Mouse (Mus musculus) hindbrain, embryonic 13.5 days (tissue): ENCODE measurements around the gene Tbcb. TPM values are rescaled to one million over a fixed set of nuclear protein-coding genes. Genes with fewer than 3 reads are reported as not detected.
"Not testable (repeated sequence)": the region's sequence is repeated elsewhere in the genome, so short reads cannot be mapped to it uniquely, and the experiment has no call there.

Experiments used
- ATAC-seq: fragments of 200-750 bp; cut with Nextera tagmentation; 2 replicates; pipeline ENCODE4 v1.8.0; 2017; ENCODE audit warnings: moderate TSS enrichment; ENCODE audit not compliant: low FRiP score
- H3K27ac ChIP-seq: fragments of 300-500 bp; sonication (generic); 2 replicates; pipeline ENCODE4 v1.5.1; 2015; ENCODE audit warnings: inconsistent platforms, mild to moderate bottlenecking, moderate library complexity
- H3K27me3 ChIP-seq: fragments of 300-500 bp; sonication (generic); 2 replicates; pipeline ENCODE4 v1.6.1; 2015; ENCODE audit warnings: mild to moderate bottlenecking, inconsistent platforms
- H3K36me3 ChIP-seq: fragments of 300-500 bp; sonication (generic); 2 replicates; pipeline ENCODE4 v1.6.1; 2015; ENCODE audit warnings: mild to moderate bottlenecking, inconsistent platforms
- H3K4me1 ChIP-seq: fragments of 300-500 bp; sonication (generic); replicated peaks from 2 replicates; pipeline ENCODE4 v1.6.1; 2015; ENCODE audit warnings: inconsistent platforms
- H3K4me2 ChIP-seq: fragments of 300-500 bp; sonication (generic); 2 replicates; pipeline ENCODE4 v1.6.1; 2015; ENCODE audit warnings: inconsistent platforms, mild to moderate bottlenecking, moderate library complexity
- H3K4me3 ChIP-seq: fragments of 300-500 bp; sonication (generic); 2 replicates; pipeline ENCODE4 v1.5.1; 2015; ENCODE audit warnings: mild to moderate bottlenecking, inconsistent platforms
- H3K9ac ChIP-seq: fragments of 300-500 bp; sonication (generic); 2 replicates; pipeline ENCODE4 v1.6.1; 2015; ENCODE audit warnings: mild to moderate bottlenecking, inconsistent platforms
- H3K9me3 ChIP-seq: fragments of 300-500 bp; sonication (generic); 2 replicates; pipeline ENCODE4 v1.6.1; 2016; ENCODE audit warnings: inconsistent platforms
- WGBS: fragments of 180-500 bp; shearing (Covaris S2); methylation state at CpG from one replicate; pipeline ENCODE4 v1.1.7; 2015; 5-methylcytosine and 5-hydroxymethylcytosine counted together
- polyA plus RNA-seq: library from polyadenylated mRNA; unstranded; fragments of >200 nt; fragmentation: Nextera tagmentation; extraction: Ambion mirVana; gene quantifications from 2 replicates; pipeline ENCODE4 v1.2.1, GENCODE M21; 2015

Tbcb gene
- polyA plus RNA-seq, 1 experiment from 2014 or later: 383 TPM

GRCm38 (mm10) chr7:30188344-30189115 is 43.5 kb downstream of the Tbcb start:
- Histone ChIP-seq H3K27ac (no peak overlapping the region), H3K9me3 (no peaks in the 10 kb centered on the region), H3K36me3 (peaks cover 72% of the 10 kb centered on the region), H3K4me2 (no peak overlapping the region), H3K4me1 (peaks cover 22% of the 10 kb centered on the region), H3K27me3 (no peaks in the 10 kb centered on the region), H3K9ac (no peak overlapping the region), H3K4me3 (no peak overlapping the region)
- 93% methylated on average over 12 of the region's 12 CpGs for WGBS
- no peak for ATAC-seq

- Histone ChIP-seq H3K9ac (no peak overlapping the region), H3K9me3 (no peaks in the 10 kb centered on the region), H3K4me3 (no peak overlapping the region), H3K4me2 (peak overlapping the region; percentile 45), H3K27ac (no peak overlapping the region), H3K27me3 (no peaks in the 10 kb centered on the region), H3K4me1 (peaks cover 11% of the 10 kb centered on the region), H3K36me3 (peaks cover 49% of the 10 kb centered on the region)
- 76% methylated on average over 13 of the region's 13 CpGs for WGBS
- no peak for ATAC-seq
Measured at GRCm38 (mm10) chr7:30184641-30185348, 47.3 kb downstream of the Tbcb start.

GRCm38 (mm10) chr7:30183879-30184289 is 48.2 kb downstream of the Tbcb start, which contains the start of gene Cox7a1:
Cox7a1 (plus strand) TSS chr7:30184144.
- Histone ChIP-seq H3K9ac (peak within 1 kb of the TSS; percentile 2; the same call in 1 of the 2 replicates), H3K4me3 (peak within 1 kb of the TSS; percentile 6), H3K27me3 (no peaks in the 10 kb centered on the region), H3K27ac (no peak within 1 kb of the TSS), H3K4me2 (peak within 1 kb of the TSS; percentile 45), H3K4me1 (peaks cover 11% of the 10 kb centered on the region), H3K9me3 (no peaks in the 10 kb centered on the region), H3K36me3 (peaks cover 44% of the 10 kb centered on the region)
- ATAC-seq: no peak; the same call in 1 of the 2 replicates
- 1% methylated on average over 11 of the region's 11 CpGs for WGBS

GRCm38 (mm10) chr7:30183189-30183588 is 48.9 kb downstream of the Tbcb start:
- WGBS: 71% methylated on average over 7 of the region's 7 CpGs
- not testable (repeated sequence) for H3K9me3 ChIP-seq, H3K4me2 ChIP-seq, H3K9ac ChIP-seq, H3K4me3 ChIP-seq, H3K27me3 ChIP-seq, H3K27ac ChIP-seq, ATAC-seq
- peaks cover 44% of the 10 kb centered on the region for H3K36me3 ChIP-seq
- H3K4me1 ChIP-seq: peaks cover 11% of the 10 kb centered on the region

GRCm38 (mm10) chr7:30181929-30182328 is 50.1 kb downstream of the Tbcb start:
- ATAC-seq, H3K9me3 ChIP-seq, H3K4me2 ChIP-seq, H3K27me3 ChIP-seq, H3K4me3 ChIP-seq: not testable (repeated sequence)
- Histone ChIP-seq H3K4me1 (peaks cover 11% of the 10 kb centered on the region), H3K36me3 (peaks cover 42% of the 10 kb centered on the region), H3K9ac (0 out of 2 replicates have a peak overlapping the region, but pooled peaks have one; percentile 3), H3K27ac (peak overlapping the region; percentile 40; the same call in 1 of the 2 replicates)
- WGBS: 94% methylated on average over 10 of the region's 10 CpGs

- 0 out of 2 replicates have a peak overlapping the region, but pooled peaks have one; percentile 3 for H3K9ac ChIP-seq
- H3K27ac ChIP-seq: peak overlapping the region; percentile 40; the same call in 1 of the 2 replicates
Measured at GRCm38 (mm10) chr7:30181308-30181707, 50.8 kb downstream of the Tbcb start.

GRCm38 (mm10) chr7:30178256-30178655 is 53.8 kb downstream of the Tbcb start:
- Histone ChIP-seq H3K9ac (no peak overlapping the region), H3K27ac (no peak overlapping the region), H3K27me3 (no peaks in the 10 kb centered on the region), H3K4me3 (no peak overlapping the region), H3K36me3 (peaks cover 41% of the 10 kb centered on the region), H3K4me1 (0 out of 2 replicates have a peak, but pooled peaks cover 3% of the 10 kb centered on the region), H3K4me2 (no peak overlapping the region), H3K9me3 (no peaks in the 10 kb centered on the region)
- ATAC-seq: no peak
- WGBS: 92% methylated on average over 11 of the region's 11 CpGs

More at GRCm38 (mm10) chr7:30181308-30181707, 50.8 kb downstream of the Tbcb start:
- Histone ChIP-seq H3K4me1 (peaks cover 11% of the 10 kb centered on the region), H3K4me3 (no peak overlapping the region), H3K4me2 (no peak overlapping the region), H3K27me3 (no peaks in the 10 kb centered on the region), H3K9me3 (no peaks in the 10 kb centered on the region), H3K36me3 (peaks cover 42% of the 10 kb centered on the region)
- ATAC-seq: peak; percentile 36; the same call in 1 of the 2 replicates
- 5% methylated on average over 4 of the region's 4 CpGs for WGBS

GRCm38 (mm10) chr7:30176474-30176873 is 55.6 kb downstream of the Tbcb start:
- 89% methylated on average over 12 of the region's 12 CpGs for WGBS

More at GRCm38 (mm10) chr7:30176474-30176873, 55.6 kb downstream of the Tbcb start:
- Histone ChIP-seq H3K27ac (no peak overlapping the region), H3K4me3 (no peak overlapping the region), H3K27me3 (no peaks in the 10 kb centered on the region), H3K9ac (no peak overlapping the region), H3K9me3 (no peaks in the 10 kb centered on the region), H3K36me3 (peaks cover 41% of the 10 kb centered on the region), H3K4me2 (no peak overlapping the region), H3K4me1 (0 out of 2 replicates have a peak, but pooled peaks cover under 1% of the 10 kb centered on the region)
- ATAC-seq: no peak

Other genes with a start within 250 kb of the Tbcb start
- gene Zfp568, start 248.3 kb downstream of the Tbcb start, polyA plus RNA-seq: 5.5 and 8.0 TPM in 2 replicates
- 9.4 TPM in 2 replicates for gene Zfp14, start 180.9 kb downstream of the Tbcb start, polyA plus RNA-seq
- gene Zfp82, start 159.4 kb downstream of the Tbcb start, polyA plus RNA-seq: 12.8 and 12.9 TPM in 2 replicates
- 1.5 and 1.6 TPM in 2 replicates for gene Gm26920, start 141.9 kb downstream of the Tbcb start, polyA plus RNA-seq
- gene Zfp566, start 141.7 kb downstream of the Tbcb start, polyA plus RNA-seq: 19.2 and 19.6 TPM in 2 replicates
- 95.2 and 108 TPM in 2 replicates for gene Zfp260, start 137.5 kb downstream of the Tbcb start, polyA plus RNA-seq
- gene Zfp382, start 110.3 kb downstream of the Tbcb start, polyA plus RNA-seq: 17.5 and 19.8 TPM in 2 replicates
- 17.5 and 18.6 TPM in 2 replicates for gene Zfp146, start 62.5 kb downstream of the Tbcb start, polyA plus RNA-seq
- 4.5 and 8.0 TPM in 2 replicates for gene Cox7a1, start 48.1 kb downstream of the Tbcb start, polyA plus RNA-seq
- gene Capns1, start 33.5 kb downstream of the Tbcb start, polyA plus RNA-seq: 68.1 and 78.1 TPM in 2 replicates
- gene Polr2i, start 324 bp downstream of the Tbcb start, polyA plus RNA-seq: 174 and 175 TPM in 2 replicates
- gene Ovol3, start 3.5 kb upstream of the Tbcb start, polyA plus RNA-seq: not detected in 2 replicates
- gene Thap8, start 47.8 kb upstream of the Tbcb start, polyA plus RNA-seq: 0.43 and 0.66 TPM in 2 replicates
- gene Wdr62, start 48.1 kb upstream of the Tbcb start, polyA plus RNA-seq: 3.1 and 4.3 TPM in 2 replicates
- gene Clip3, start 59.5 kb upstream of the Tbcb start, polyA plus RNA-seq: 84.2 and 90.1 TPM in 2 replicates
- gene Alkbh6, start 76.4 kb upstream of the Tbcb start, polyA plus RNA-seq: 118 and 126 TPM in 2 replicates
- gene Syne4, start 82.5 kb upstream of the Tbcb start, polyA plus RNA-seq: 13.1 and 16.8 TPM in 2 replicates
- gene E130208F15Rik, start 89.5 kb upstream of the Tbcb start, polyA plus RNA-seq: 0.36 TPM in 1 of 2 replicates, not detected in the other
- gene Sdhaf1, start 91.6 kb upstream of the Tbcb start, polyA plus RNA-seq: 21.4 and 21.6 TPM in 2 replicates
- gene Lrfn3, start 130.5 kb upstream of the Tbcb start, polyA plus RNA-seq: 13.2 and 13.4 TPM in 2 replicates
- 29.8 and 38.1 TPM in 2 replicates for gene Tyrobp, start 181.5 kb upstream of the Tbcb start, polyA plus RNA-seq
- 0.52 and 0.88 TPM in 2 replicates for gene Hcst, start 187.6 kb upstream of the Tbcb start, polyA plus RNA-seq
- 2.0 TPM in 2 replicates for gene Nfkbid, start 189.5 kb upstream of the Tbcb start, polyA plus RNA-seq
- 583 and 599 TPM in 2 replicates for gene Aplp1, start 213.3 kb upstream of the Tbcb start, polyA plus RNA-seq
- gene Kirrel2, start 225.4 kb upstream of the Tbcb start, polyA plus RNA-seq: 6.6 and 10.0 TPM in 2 replicates
- 0.94 and 1.8 TPM in 2 replicates for gene Nphs1, start 226.0 kb upstream of the Tbcb start, polyA plus RNA-seq